Mouse (Mus musculus): ENCODE data around the gene Hipk4. TPM values are rescaled to one million over a fixed set of nuclear protein-coding genes. Genes with fewer than 3 reads are reported as not detected.
A peak's percentile ranks its signal among the peaks of the same experiment; 100 is the strongest.

Gene Hipk4
- polyA plus RNA-seq, 1 experiment from 2014 or later, result 1.0 TPM

DNA sequence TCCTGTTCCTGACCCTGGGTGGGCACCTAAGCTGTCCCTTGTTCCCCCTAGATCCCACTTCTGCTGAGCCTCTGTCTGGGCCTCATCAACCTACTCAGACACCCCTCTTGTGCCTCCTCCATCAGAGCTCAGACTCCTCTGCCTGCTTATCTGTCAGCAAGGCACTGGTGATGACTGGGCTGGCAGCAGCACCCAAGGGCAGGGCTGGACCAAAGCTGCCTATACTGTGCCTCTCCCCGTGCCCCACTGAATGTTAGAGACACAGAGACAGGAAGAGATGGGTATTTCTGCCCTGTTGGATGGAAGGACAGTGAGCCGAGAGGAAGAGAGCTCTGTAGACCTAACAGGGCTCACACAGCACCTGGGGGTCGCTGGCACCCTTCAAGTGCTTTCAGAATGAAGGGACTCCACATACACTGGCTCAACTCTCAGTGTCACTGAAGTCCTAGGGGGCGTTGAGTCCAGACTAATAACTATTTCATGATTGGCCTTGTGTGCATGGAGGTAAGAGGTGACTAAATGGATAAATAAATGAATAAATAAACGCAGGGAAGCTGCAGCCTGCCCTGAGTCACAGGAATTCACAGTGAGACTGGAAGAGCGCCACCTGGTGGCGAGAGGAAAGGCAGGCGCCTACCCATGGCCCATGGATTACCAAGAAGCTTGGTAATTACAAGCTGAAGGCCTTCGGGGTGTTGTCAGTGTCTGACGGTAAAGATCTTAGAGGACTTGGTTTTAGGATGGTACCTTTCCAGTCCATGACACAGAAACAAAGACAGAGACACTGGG, 3.2 kb downstream of the Hipk4 start:
- Histone ChIP-seq H3K27ac (no peak overlapping the region), H3K4me3 (no peak overlapping the region), H3K4me2 (replicated peaks) (no peak overlapping the region), H3K9ac (no peak overlapping the region), H3K9me3 (no peaks in the 10 kb centered on the region), H3K36me3 (peaks cover 16% of the 10 kb centered on the region), H3K27me3 (no peaks in the 10 kb centered on the region), H3K4me1 (no peaks in the 10 kb centered on the region)
- WGBS, result 26% methylated on average over 10 of the region's 10 CpGs
- peak; percentile 54; the same call in 1 of the 2 replicates for ATAC-seq (ENCODE audit: insufficient number of reproducible peaks, insufficient read depth, low FRiP score, low TSS enrichment)

DNA sequence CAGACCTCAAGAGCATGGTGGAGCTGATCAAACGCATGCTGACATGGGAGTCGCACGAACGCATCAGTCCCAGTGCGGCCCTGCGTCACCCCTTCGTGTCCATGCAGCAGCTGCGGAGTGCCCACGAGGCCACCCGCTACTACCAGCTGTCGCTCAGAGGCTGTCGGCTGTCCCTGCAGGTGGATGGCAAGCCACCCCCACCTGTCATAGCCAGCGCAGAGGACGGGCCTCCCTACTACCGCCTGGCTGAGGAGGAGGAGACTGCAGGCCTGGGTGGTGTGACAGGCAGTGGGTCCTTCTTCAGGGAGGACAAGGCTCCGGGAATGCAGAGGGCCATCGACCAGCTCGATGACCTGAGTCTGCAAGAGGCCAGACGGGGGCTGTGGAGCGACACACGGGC, 6.0 kb downstream of the Hipk4 start:
- H3K9me3 ChIP-seq, result no peaks in the 10 kb centered on the region
- H3K36me3 ChIP-seq, result peaks cover 42% of the 10 kb centered on the region
- no peak for ATAC-seq (ENCODE audit: insufficient number of reproducible peaks, insufficient read depth, low FRiP score, low TSS enrichment)
- H3K4me2 ChIP-seq (replicated peaks), result no peak overlapping the region
- H3K4me3 ChIP-seq, result no peak overlapping the region
- no peaks in the 10 kb centered on the region for H3K4me1 ChIP-seq
- no peaks in the 10 kb centered on the region for H3K27me3 ChIP-seq
- H3K9ac ChIP-seq, result no peak overlapping the region
- 84% methylated on average over 21 of the region's 21 CpGs for WGBS
- no peak overlapping the region for H3K27ac ChIP-seq

DNA sequence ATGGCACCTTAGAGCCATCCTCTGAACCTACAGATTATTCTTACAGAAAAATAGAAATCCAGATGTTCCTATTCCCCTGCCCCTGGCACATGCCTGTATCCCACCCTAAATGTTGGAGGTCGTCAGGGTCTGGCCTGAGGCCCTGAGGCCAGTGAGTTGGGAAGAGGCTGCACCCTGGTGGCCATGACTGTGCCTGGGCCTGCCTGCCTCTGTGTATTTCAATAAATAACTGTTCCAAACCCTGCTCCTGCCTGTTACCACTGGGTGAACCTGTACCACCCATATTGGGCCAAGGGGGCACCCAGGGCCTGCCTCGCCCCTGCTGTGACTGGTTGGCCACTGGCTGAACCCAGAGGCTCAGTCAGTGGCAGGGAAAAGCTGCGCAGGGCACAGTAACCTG, 7.9 kb downstream of the Hipk4 start:
- Histone ChIP-seq H3K9ac (no peak overlapping the region), H3K4me1 (no peaks in the 10 kb centered on the region), H3K27me3 (no peaks in the 10 kb centered on the region), H3K27ac (no peak overlapping the region), H3K4me2 (replicated peaks) (no peak overlapping the region), H3K36me3 (peaks cover 51% of the 10 kb centered on the region), H3K9me3 (no peaks in the 10 kb centered on the region), H3K4me3 (no peak overlapping the region)
- WGBS, result 77% methylated on average over 3 of the region's 3 CpGs
- ATAC-seq (ENCODE audit: insufficient number of reproducible peaks, insufficient read depth, low FRiP score, low TSS enrichment), result no peak

- H3K36me3 ChIP-seq, result peaks cover 58% of the 10 kb centered on the region
- no peak overlapping the region for H3K4me3 ChIP-seq
- no peak overlapping the region for H3K4me2 ChIP-seq (replicated peaks)
- ATAC-seq (ENCODE audit: insufficient number of reproducible peaks, insufficient read depth, low FRiP score, low TSS enrichment), result peak; percentile 36; the same call in 1 of the 2 replicates
- H3K27ac ChIP-seq, result no peak overlapping the region
- no peak overlapping the region for H3K9ac ChIP-seq
- H3K27me3 ChIP-seq, result no peaks in the 10 kb centered on the region
- 92% methylated on average over 10 of the region's 10 CpGs for WGBS
- H3K4me1 ChIP-seq, result no peaks in the 10 kb centered on the region
- no peaks in the 10 kb centered on the region for H3K9me3 ChIP-seq
These were observed 8.6 kb downstream of the Hipk4 start for GRCm38 (mm10) chr7:27531707-27532106.

DNA sequence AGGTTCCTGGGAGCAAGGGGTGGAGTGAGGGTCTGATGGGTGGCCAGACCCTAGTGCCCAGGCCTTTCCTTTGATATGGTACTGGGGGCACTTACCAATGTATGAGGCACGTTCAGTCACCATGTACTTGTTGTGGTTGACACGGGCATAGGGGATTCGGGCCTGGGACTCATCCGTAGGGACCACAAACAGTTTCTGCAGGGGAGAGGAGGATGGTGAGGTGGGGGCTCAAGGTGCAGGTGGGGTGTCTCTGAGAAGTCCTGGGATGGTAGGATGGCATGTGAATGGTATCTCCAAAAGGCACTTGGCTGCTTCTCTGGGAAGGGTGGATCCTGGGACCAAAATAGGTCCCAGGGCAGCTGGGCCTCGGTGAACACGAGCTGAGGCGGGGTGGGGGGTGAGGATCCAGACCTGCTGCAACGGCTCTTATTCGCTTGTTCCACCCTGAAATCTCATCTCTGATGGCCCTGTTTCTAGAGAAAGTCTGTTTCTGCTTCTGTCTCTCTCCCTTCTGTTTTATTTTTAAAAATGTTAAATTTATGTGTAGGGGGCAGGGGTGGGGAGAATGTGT, 9.5 kb downstream of the Hipk4 start:
- Histone ChIP-seq H3K4me3 (no peak overlapping the region), H3K4me1 (no peaks in the 10 kb centered on the region), H3K27me3 (no peaks in the 10 kb centered on the region), H3K4me2 (replicated peaks) (no peak overlapping the region), H3K27ac (no peak overlapping the region), H3K9me3 (no peaks in the 10 kb centered on the region), H3K9ac (no peak overlapping the region), H3K36me3 (peaks cover 65% of the 10 kb centered on the region)
- ATAC-seq (ENCODE audit: insufficient number of reproducible peaks, insufficient read depth, low FRiP score, low TSS enrichment), result no peak
- WGBS, result 87% methylated on average over 9 of the region's 9 CpGs

DNA sequence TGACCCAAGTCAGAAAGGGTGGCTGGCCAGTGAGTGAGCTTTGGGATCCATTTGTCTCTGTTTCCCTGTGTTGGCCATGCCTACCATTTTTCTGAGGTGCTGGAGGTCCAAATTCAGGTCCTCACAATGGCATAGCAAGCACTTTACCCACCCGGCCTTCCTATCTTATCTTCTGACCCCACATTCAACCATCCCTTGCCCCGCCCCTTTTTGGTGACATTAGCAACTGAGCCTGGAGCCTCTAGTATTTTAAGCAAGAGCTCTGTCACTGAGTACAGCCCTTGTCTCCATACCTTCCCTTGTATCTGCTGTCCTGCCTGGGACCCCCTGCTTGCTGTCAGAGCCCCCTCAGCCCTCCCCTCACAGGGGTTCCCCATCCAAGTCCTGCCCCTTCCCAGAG, 12.3 kb downstream of the Hipk4 start:
- Histone ChIP-seq H3K4me3 (no peak overlapping the region), H3K9me3 (no peaks in the 10 kb centered on the region), H3K9ac (no peak overlapping the region), H3K4me2 (replicated peaks) (no peak overlapping the region), H3K4me1 (no peaks in the 10 kb centered on the region), H3K36me3 (peaks cover 78% of the 10 kb centered on the region), H3K27ac (no peak overlapping the region), H3K27me3 (no peaks in the 10 kb centered on the region)
- ATAC-seq (ENCODE audit: insufficient number of reproducible peaks, insufficient read depth, low FRiP score, low TSS enrichment), result no peak
- 87% methylated on average over 2 of the region's 2 CpGs for WGBS

DNA sequence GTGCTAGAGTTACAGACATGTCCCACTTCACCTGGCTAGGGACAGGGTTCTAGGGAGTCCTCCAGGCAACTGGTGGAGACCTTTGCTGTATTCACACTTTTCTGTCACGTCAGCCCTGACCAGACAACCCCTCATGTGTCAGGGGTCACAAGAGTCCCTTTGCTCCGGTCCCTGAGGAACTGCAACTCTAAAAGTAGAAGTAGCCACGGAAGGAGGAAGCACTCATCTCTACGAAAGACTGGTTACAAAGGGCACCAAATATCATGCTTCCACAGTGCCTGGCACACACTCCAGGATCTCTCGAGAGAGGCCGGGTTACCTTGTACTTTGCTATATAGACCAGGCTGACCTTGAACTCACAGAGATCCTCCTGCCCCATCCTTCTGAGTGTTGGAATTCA, 13.6 kb downstream of the Hipk4 start:
- no peak overlapping the region for H3K27ac ChIP-seq
- H3K4me3 ChIP-seq, result no peak overlapping the region
- no peaks in the 10 kb centered on the region for H3K27me3 ChIP-seq
- H3K9me3 ChIP-seq, result no peaks in the 10 kb centered on the region
- H3K4me2 ChIP-seq (replicated peaks), result no peak overlapping the region
- no peak overlapping the region for H3K9ac ChIP-seq
- ATAC-seq (ENCODE audit: insufficient number of reproducible peaks, insufficient read depth, low FRiP score, low TSS enrichment), result no peak
- peaks cover 72% of the 10 kb centered on the region for H3K36me3 ChIP-seq
- peaks cover 4% of the 10 kb centered on the region; the same call in 1 of the 2 replicates for H3K4me1 ChIP-seq
- 89% methylated on average over 6 of the region's 6 CpGs for WGBS

GRCm38 (mm10) chr7:27537998-27538397, 14.9 kb downstream of the Hipk4 start:
- WGBS, result 90% methylated on average over 8 of the region's 8 CpGs
- ATAC-seq (ENCODE audit: insufficient number of reproducible peaks, insufficient read depth, low FRiP score, low TSS enrichment), result no peak
- H3K4me1 ChIP-seq, result peaks cover 11% of the 10 kb centered on the region; the same call in 1 of the 2 replicates
- peaks cover 58% of the 10 kb centered on the region for H3K36me3 ChIP-seq
- no peak overlapping the region for H3K4me3 ChIP-seq
- H3K27ac ChIP-seq, result no peak overlapping the region
- no peaks in the 10 kb centered on the region for H3K27me3 ChIP-seq
- no peak overlapping the region for H3K4me2 ChIP-seq (replicated peaks)
- no peak overlapping the region for H3K9ac ChIP-seq
- H3K9me3 ChIP-seq, result no peaks in the 10 kb centered on the region

GRCm38 (mm10) chr7:27538797-27539196, 15.7 kb downstream of the Hipk4 start:
- Histone ChIP-seq H3K27ac (no peak overlapping the region), H3K4me2 (replicated peaks) (no peak overlapping the region), H3K36me3 (peaks cover 50% of the 10 kb centered on the region), H3K4me1 (peaks cover 11% of the 10 kb centered on the region; the same call in 1 of the 2 replicates), H3K27me3 (no peaks in the 10 kb centered on the region), H3K4me3 (no peak overlapping the region), H3K9me3 (no peaks in the 10 kb centered on the region), H3K9ac (no peak overlapping the region)
- ATAC-seq (ENCODE audit: insufficient number of reproducible peaks, insufficient read depth, low FRiP score, low TSS enrichment), result no peak
- 82% methylated on average over 2 of the region's 2 CpGs for WGBS

DNA sequence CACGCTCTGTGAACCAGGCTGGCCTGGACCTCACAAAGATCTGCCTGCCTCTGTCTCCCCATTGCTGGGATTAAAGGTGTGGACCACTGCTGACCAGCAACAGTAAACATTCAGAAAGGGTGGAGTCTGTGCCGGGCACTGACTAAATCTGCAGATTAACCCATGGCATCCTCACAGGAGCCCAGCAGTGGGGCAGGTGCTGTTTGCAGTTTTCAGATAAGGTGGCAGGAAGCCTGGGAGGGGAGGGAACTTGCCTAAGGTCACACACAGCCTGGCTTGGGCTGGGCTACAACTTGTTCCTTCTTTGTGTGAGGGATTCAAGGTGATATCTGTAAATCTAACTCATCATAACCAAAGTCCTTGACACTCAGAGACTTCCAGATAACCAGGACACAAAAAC, 17.5 kb downstream of the Hipk4 start:
- Histone ChIP-seq H3K4me2 (replicated peaks) (no peak overlapping the region), H3K36me3 (peaks cover 43% of the 10 kb centered on the region), H3K4me3 (no peak overlapping the region), H3K27me3 (no peaks in the 10 kb centered on the region), H3K27ac (no peak overlapping the region), H3K9ac (no peak overlapping the region), H3K4me1 (peaks cover 11% of the 10 kb centered on the region; the same call in 1 of the 2 replicates), H3K9me3 (no peaks in the 10 kb centered on the region)
- WGBS, result 71% methylated on average over 2 of the region's 2 CpGs
- ATAC-seq (ENCODE audit: insufficient number of reproducible peaks, insufficient read depth, low FRiP score, low TSS enrichment), result no peak

- no peaks in the 10 kb centered on the region for H3K27me3 ChIP-seq
- 87% methylated on average over 6 of the region's 6 CpGs for WGBS
- H3K27ac ChIP-seq, result no peak overlapping the region
- no peaks in the 10 kb centered on the region for H3K9me3 ChIP-seq
- H3K4me2 ChIP-seq (replicated peaks), result no peak overlapping the region
- peaks cover 41% of the 10 kb centered on the region for H3K36me3 ChIP-seq
- H3K9ac ChIP-seq, result no peak overlapping the region
- no peak for ATAC-seq (ENCODE audit: insufficient number of reproducible peaks, insufficient read depth, low FRiP score, low TSS enrichment)
- H3K4me3 ChIP-seq, result no peak overlapping the region
- peaks cover 11% of the 10 kb centered on the region; the same call in 1 of the 2 replicates for H3K4me1 ChIP-seq
These were observed 17.9 kb downstream of the Hipk4 start for GRCm38 (mm10) chr7:27540935-27541334.

- H3K9me3 ChIP-seq, result no peaks in the 10 kb centered on the region
- H3K9ac ChIP-seq, result peak overlapping the region; percentile 62; the same call in 1 of the 2 replicates
- WGBS, result 80% methylated on average over 16 of the region's 16 CpGs
- no peak for ATAC-seq (ENCODE audit: insufficient number of reproducible peaks, insufficient read depth, low FRiP score, low TSS enrichment)
- H3K4me3 ChIP-seq, result no peak overlapping the region
- peaks cover 11% of the 10 kb centered on the region; the same call in 1 of the 2 replicates for H3K4me1 ChIP-seq
- H3K27ac ChIP-seq, result no peak overlapping the region
- no peaks in the 10 kb centered on the region for H3K27me3 ChIP-seq
- peak overlapping the region; percentile 89; the same call in 1 of the 2 replicates for H3K4me2 ChIP-seq (replicated peaks)
- H3K36me3 ChIP-seq, result peaks cover 36% of the 10 kb centered on the region
These were observed 18.4 kb downstream of the Hipk4 start for GRCm38 (mm10) chr7:27541431-27541830.

All from embryonic facial prominence, embryonic 12.5 days (tissue).